Mouse (Mus musculus) T-helper 1 cell (primary cell): Measurements from ENCODE around the gene 9030612E09Rik.

Experiments used
- in situ Hi-C: fragments of 300-600 bp; cut with MboI, MseI; formaldehyde crosslinking; loops from one replicate; pipeline ENCODE4 v1.15.1; 2025; ENCODE audit warnings: high pct_unique_total_duplicates

The 9030612E09Rik gene

GRCm38 (mm10) chr10:43203865-43204264 is 29.4 kb downstream of the 9030612E09Rik start:
- in situ Hi-C loops, result no loop called here

- in situ Hi-C loops, result loop anchor here (10.0 kb wide), 1 partner anchor 163 kb away; no protein-coding TSS in a partner anchor
Measured at GRCm38 (mm10) chr10:43211866-43212265, 37.4 kb downstream of the 9030612E09Rik start.

GRCm38 (mm10) chr10:43217361-43217900 is 42.9 kb downstream of the 9030612E09Rik start:
- in situ Hi-C loops, result loop anchor here (5.0 to 10.0 kb wide), 2 partner anchors 157 to 260 kb away; partner anchors contain the start of gene Bend3

- in situ Hi-C loops, result no loop called here
Measured at GRCm38 (mm10) chr10:43220479-43220878, 46.0 kb downstream of the 9030612E09Rik start.

- in situ Hi-C loops, result no loop called here
Measured at GRCm38 (mm10) chr10:43220910-43221625, 46.6 kb downstream of the 9030612E09Rik start, which contains the start of gene Pdss2. Gene Pdss2 (plus strand): TSS chr10:43221486.

GRCm38 (mm10) chr10:43221659-43222058 is 47.2 kb downstream of the 9030612E09Rik start:
- in situ Hi-C loops, result no loop called here

GRCm38 (mm10) chr10:43223391-43223790 is 48.9 kb downstream of the 9030612E09Rik start:
- in situ Hi-C loops, result no loop called here
